Mouse (Mus musculus): Measurements from ENCODE around the gene Adamts2.

DNA sequence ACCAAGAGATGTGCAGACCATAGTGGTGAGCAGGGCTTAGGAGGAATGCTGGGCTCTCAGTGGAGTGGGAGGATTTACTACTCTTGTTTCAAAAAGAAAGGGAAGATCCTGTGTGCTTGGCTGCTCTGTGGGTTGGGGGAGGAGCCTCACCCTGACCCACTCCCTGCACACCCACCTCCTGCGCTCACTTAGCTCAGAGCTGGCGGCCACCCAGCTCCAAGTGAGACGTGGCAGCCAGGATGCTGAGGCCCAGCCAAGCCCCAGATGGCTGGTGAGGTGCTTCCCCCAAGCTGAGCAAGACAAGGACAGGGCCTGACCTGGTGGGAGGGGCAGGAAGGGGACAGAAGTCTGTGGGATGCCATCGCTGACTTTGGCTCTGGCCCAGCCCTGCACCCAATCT is 30.4 kb downstream of the Adamts2 start:
- TF ChIP-seq CTCF (IDR thresholded peaks at IDR 0.05; ENCODE audit: extremely low read depth, insufficient read depth, low read length) (no peak), POLR2A (IDR thresholded peaks at IDR 0.05; ENCODE audit: extremely low read depth, insufficient read depth, low read length) (no peak)

Measured in cortical plate, adult 2 months (tissue).